Mouse (Mus musculus) kidney, adult 2 months (tissue): ENCODE data around the gene Rgmb.

Source experiments
- CTCF ChIP-seq: fragments of 200-500 bp; conservative IDR thresholded peaks from 2 replicates; pipeline ENCODE4 v1.5.1; 2011; ENCODE audit warnings: low read depth, mild to moderate bottlenecking, control low read depth, low read length, moderate library complexity, mixed read lengths; ENCODE audit not compliant: insufficient read depth, insufficient read length
- POLR2A ChIP-seq: fragments of 200-500 bp; IDR thresholded peaks from one replicate; pipeline ENCODE4 v1.6.1; 2011; ENCODE audit warnings: low read depth, low read length, control low read depth

- no peak for TF ChIP-seq CTCF
- TF ChIP-seq POLR2A: no peak
Measured at GRCm38 (mm10) chr17:15809949-15810348, 20.9 kb downstream of the Rgmb start.
